Mouse (Mus musculus): Measurements from ENCODE around the gene Nae1. TPM values are rescaled to one million over a fixed set of nuclear protein-coding genes. Genes with fewer than 3 reads are reported as not detected.

The Nae1 gene
- polyA plus RNA-seq, 2 experiments: 23.4 to 37.5 TPM

GRCm38 (mm10) chr8:104540238-104540637 is 5.8 kb upstream of the Nae1 start:
- ATAC-seq (ENCODE audit: insufficient read depth) (no peak), DNase-seq (ENCODE audit: low read depth in 3 of 3, low spot score in 3 of 3) (no peak)
- Histone ChIP-seq H3K9me3 (ENCODE audit: control insufficient read depth, low read length) (no peaks in the 10 kb centered on the region), H3K36me3 (replicated peaks; ENCODE audit: control insufficient read depth, insufficient read depth, low read depth) (no peaks in the 10 kb centered on the region), H3K4me1 (replicated peaks; ENCODE audit: control insufficient read depth in 2 of 2, insufficient read depth in 2 of 2, low read length in 1 of 2) (peaks cover 4 to 7% of the 10 kb centered on the region in 2 experiments), H3K27ac (no peak overlapping the region), H3K27me3 (ENCODE audit: control insufficient read depth, insufficient read depth, low read length) (peaks cover 47% of the 10 kb centered on the region), H3K4me3 (ENCODE audit: insufficient read depth in 1 of 2, low read depth in 2 of 2, low read length in 2 of 2) (no peak overlapping the region), H3K9ac (replicated peaks) (no peak overlapping the region), H3K4me2 (ENCODE audit: low read depth) (peak overlapping the region; percentile 65)
- TF ChIP-seq CTCF (IDR thresholded peaks at IDR 0.05; ENCODE audit: low read depth): no peak
- no peak for TF ChIP-seq EP300 (IDR thresholded peaks at IDR 0.05; ENCODE audit: low read depth)
- 27% methylated on average over 7 of the region's 7 CpGs for WGBS (ENCODE audit: insufficient replicate concordance)

GRCm38 (mm10) chr8:104539566-104539965 is 5.1 kb upstream of the Nae1 start:
- Histone ChIP-seq H3K9me3 (ENCODE audit: control insufficient read depth, low read length) (no peaks in the 10 kb centered on the region), H3K4me1 (replicated peaks; ENCODE audit: control insufficient read depth in 2 of 2, insufficient read depth in 2 of 2, low read length in 1 of 2) (peaks cover 5 to 12% of the 10 kb centered on the region in 2 experiments), H3K4me3 (ENCODE audit: insufficient read depth in 1 of 2, low read depth in 2 of 2, low read length in 2 of 2) (no peak overlapping the region), H3K4me2 (ENCODE audit: low read depth) (no peak overlapping the region), H3K36me3 (replicated peaks; ENCODE audit: control insufficient read depth, insufficient read depth, low read depth) (no peaks in the 10 kb centered on the region), H3K27ac (no peak overlapping the region), H3K9ac (replicated peaks) (no peak overlapping the region), H3K27me3 (ENCODE audit: control insufficient read depth, insufficient read depth, low read length) (peaks cover 47% of the 10 kb centered on the region)
- no peak for ATAC-seq (ENCODE audit: insufficient read depth)
- DNase-seq (ENCODE audit: low read depth in 3 of 3, low spot score in 3 of 3): no peak
- 50% methylated on average over 2 of the region's 2 CpGs for WGBS (ENCODE audit: insufficient replicate concordance)
- no peak for TF ChIP-seq CTCF (IDR thresholded peaks at IDR 0.05; ENCODE audit: low read depth)
- TF ChIP-seq EP300 (IDR thresholded peaks at IDR 0.05; ENCODE audit: low read depth): no peak

- Histone ChIP-seq H3K4me3 (ENCODE audit: insufficient read depth in 1 of 2, low read depth in 2 of 2, low read length in 2 of 2) (no peak overlapping the region), H3K9ac (replicated peaks) (no peak overlapping the region), H3K27me3 (ENCODE audit: control insufficient read depth, insufficient read depth, low read length) (peaks cover 47% of the 10 kb centered on the region), H3K4me2 (ENCODE audit: low read depth) (no peak overlapping the region), H3K9me3 (ENCODE audit: control insufficient read depth, low read length) (no peaks in the 10 kb centered on the region), H3K27ac (no peak overlapping the region), H3K36me3 (replicated peaks; ENCODE audit: control insufficient read depth, insufficient read depth, low read depth) (no peaks in the 10 kb centered on the region), H3K4me1 (replicated peaks; ENCODE audit: control insufficient read depth in 2 of 2, insufficient read depth in 2 of 2, low read length in 1 of 2) (peaks cover 5 to 12% of the 10 kb centered on the region in 2 experiments)
- ATAC-seq (ENCODE audit: insufficient read depth) (no peak), DNase-seq (ENCODE audit: low read depth in 3 of 3, low spot score in 3 of 3) (no peak)
- TF ChIP-seq EP300 (IDR thresholded peaks at IDR 0.05; ENCODE audit: low read depth) (no peak), CTCF (IDR thresholded peaks at IDR 0.05; ENCODE audit: low read depth) (no peak)
- 66% methylated on average over 4 of the region's 4 CpGs for WGBS (ENCODE audit: insufficient replicate concordance)
These were observed 4.5 kb upstream of the Nae1 start for GRCm38 (mm10) chr8:104538896-104539295.

- H3K9me3 ChIP-seq (ENCODE audit: control insufficient read depth, low read length): no peaks in the 10 kb centered on the region
- peak overlapping the region; percentile 83 for H3K4me2 ChIP-seq (ENCODE audit: low read depth)
- no peak for TF ChIP-seq EP300 (IDR thresholded peaks at IDR 0.05; ENCODE audit: low read depth)
- TF ChIP-seq CTCF (IDR thresholded peaks at IDR 0.05; ENCODE audit: low read depth): no peak
- peaks cover 9 to 16% of the 10 kb centered on the region in 2 experiments for H3K4me1 ChIP-seq (replicated peaks; ENCODE audit: control insufficient read depth in 2 of 2, insufficient read depth in 2 of 2, low read length in 1 of 2)
- no peak for DNase-seq (ENCODE audit: low read depth in 3 of 3, low spot score in 3 of 3)
- H3K36me3 ChIP-seq (replicated peaks; ENCODE audit: control insufficient read depth, insufficient read depth, low read depth): no peaks in the 10 kb centered on the region
- no peak overlapping the region; the same call in 1 of the 2 replicates for H3K9ac ChIP-seq (replicated peaks)
- H3K4me3 ChIP-seq (ENCODE audit: insufficient read depth in 1 of 2, low read depth in 2 of 2, low read length in 2 of 2): peak overlapping the region; percentile 73 to 87; a peak in 3 of 4 replicates
- ATAC-seq (ENCODE audit: insufficient read depth): no peak
- WGBS (ENCODE audit: insufficient replicate concordance): 71% methylated on average over 4 of the region's 4 CpGs
- no peak overlapping the region for H3K27ac ChIP-seq
- peaks cover 22% of the 10 kb centered on the region for H3K27me3 ChIP-seq (ENCODE audit: control insufficient read depth, insufficient read depth, low read length)
These were observed 1.6 kb upstream of the Nae1 start for GRCm38 (mm10) chr8:104536028-104536427.

GRCm38 (mm10) chr8:104535378-104535777 is 941 bp upstream of the Nae1 start:
- Histone ChIP-seq H3K4me1 (replicated peaks; ENCODE audit: control insufficient read depth in 2 of 2, insufficient read depth in 2 of 2, low read length in 1 of 2) (peaks cover 9 to 16% of the 10 kb centered on the region in 2 experiments), H3K9me3 (ENCODE audit: control insufficient read depth, low read length) (no peaks in the 10 kb centered on the region), H3K4me2 (ENCODE audit: low read depth) (peak overlapping the region; percentile 83), H3K36me3 (replicated peaks; ENCODE audit: control insufficient read depth, insufficient read depth, low read depth) (no peaks in the 10 kb centered on the region), H3K4me3 (ENCODE audit: insufficient read depth in 1 of 2, low read depth in 2 of 2, low read length in 2 of 2) (peak overlapping the region; percentile 73 to 87), H3K9ac (replicated peaks) (peak overlapping the region; percentile 44), H3K27ac (no peak overlapping the region), H3K27me3 (ENCODE audit: control insufficient read depth, insufficient read depth, low read length) (peaks cover 16% of the 10 kb centered on the region)
- 16% methylated on average over 7 of the region's 7 CpGs for WGBS (ENCODE audit: insufficient replicate concordance)
- no peak for TF ChIP-seq CTCF (IDR thresholded peaks at IDR 0.05; ENCODE audit: low read depth)
- no peak for TF ChIP-seq EP300 (IDR thresholded peaks at IDR 0.05; ENCODE audit: low read depth)
- ATAC-seq (ENCODE audit: insufficient read depth) (no peak), DNase-seq (ENCODE audit: low read depth in 3 of 3, low spot score in 3 of 3) (peak in 1 of 3 experiments; percentile 17)
